Mouse (Mus musculus) limb, embryonic 10.5 days (tissue): ENCODE measurements around the gene Slc17a7. TPM values are rescaled to one million over a fixed set of nuclear protein-coding genes. Genes with fewer than 3 reads are reported as not detected.

Experiments
- DNase-seq: peaks from one replicate; pipeline ENCODE4 v3.0.0-alpha.2; 2017; ENCODE audit warnings: low spot score
- H3K27ac ChIP-seq: fragments of 300-500 bp; sonication (generic); 2 replicates; pipeline ENCODE4 v1.5.1; 2016; ENCODE audit warnings: mild to moderate bottlenecking
- H3K27me3 ChIP-seq: fragments of 300-500 bp; sonication (generic); 2 replicates; pipeline ENCODE4 v1.6.1; 2016; ENCODE audit warnings: low read depth, mild to moderate bottlenecking; ENCODE audit not compliant: poor library complexity, severe bottlenecking
- H3K36me3 ChIP-seq: fragments of 300-500 bp; sonication (generic); 2 replicates; pipeline ENCODE4 v1.6.1; 2016; ENCODE audit warnings: mild to moderate bottlenecking, moderate library complexity
- H3K4me1 ChIP-seq: fragments of 300-500 bp; sonication (generic); 2 replicates; pipeline ENCODE4 v1.6.1; 2016
- H3K4me3 ChIP-seq: fragments of 300-500 bp; sonication (generic); 2 replicates; pipeline ENCODE4 v1.5.1; 2016; ENCODE audit warnings: mild to moderate bottlenecking, moderate library complexity
- H3K9me3 ChIP-seq: fragments of 300-500 bp; sonication (generic); replicated peaks from 2 replicates; pipeline ENCODE4 v1.6.1; 2016; ENCODE audit warnings: mild to moderate bottlenecking
- WGBS: fragments of 180-500 bp; shearing (Covaris S2); methylation state at CpG from one replicate; pipeline ENCODE4 v1.1.7; 2016; 5-methylcytosine and 5-hydroxymethylcytosine counted together
- polyA plus RNA-seq: library from polyadenylated mRNA; unstranded; fragments of >200 nt; fragmentation: Nextera tagmentation; extraction: Ambion mirVana; gene quantifications from 2 replicates; pipeline ENCODE4 v1.2.1, GENCODE M21; 2016

The Slc17a7 gene
- polyA plus RNA-seq, 1 experiment from 2014 or later = 0.06 TPM

GRCm38 (mm10) chr7:45126147-45126843, 37.5 kb upstream of the Slc17a7 start:
- Histone ChIP-seq H3K4me3 (peak overlapping the region; percentile 75), H3K27ac (peak overlapping the region; percentile 97), H3K36me3 (peaks cover 53% of the 10 kb centered on the region), H3K27me3 (no peaks in the 10 kb centered on the region), H3K9me3 (no peaks in the 10 kb centered on the region), H3K4me1 (peaks cover 59% of the 10 kb centered on the region)
- WGBS = 79% methylated on average over 17 of the region's 17 CpGs
- DNase-seq = no peak

- Histone ChIP-seq H3K4me1 (peaks cover 51% of the 10 kb centered on the region), H3K4me3 (peak overlapping the region; percentile 75), H3K27me3 (no peaks in the 10 kb centered on the region), H3K36me3 (peaks cover 45% of the 10 kb centered on the region), H3K27ac (peak overlapping the region; percentile 97), H3K9me3 (no peaks in the 10 kb centered on the region)
- WGBS = 48% methylated on average over 21 of the region's 21 CpGs
- no peak for DNase-seq
Observed at GRCm38 (mm10) chr7:45126844-45127699, 36.7 kb upstream of the Slc17a7 start.

DNA sequence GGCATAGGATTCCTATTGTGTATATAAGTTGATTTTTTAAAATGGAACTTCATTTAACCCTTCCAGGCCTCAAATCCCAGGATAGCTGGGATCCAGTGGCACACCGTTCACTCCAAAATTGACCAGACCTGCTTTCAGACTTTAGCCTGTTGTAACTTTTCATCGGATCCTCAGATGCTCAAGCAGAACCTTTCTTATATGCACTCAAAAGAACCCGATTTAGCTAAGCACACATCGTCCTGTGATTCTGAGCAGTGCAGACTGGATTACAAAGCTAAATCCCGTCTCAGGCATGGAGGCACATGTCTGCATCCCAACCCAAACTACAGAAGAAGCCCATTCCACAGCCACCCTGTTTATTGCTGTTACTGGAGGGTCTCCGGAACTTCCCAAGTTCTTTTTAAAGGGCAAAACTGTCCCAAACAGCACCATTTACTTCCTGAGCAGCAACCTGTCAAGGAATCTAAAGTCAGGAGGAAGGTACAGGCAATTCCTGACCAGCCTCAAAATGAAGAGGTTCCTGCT, 36.0 kb upstream of the Slc17a7 start:
- peaks cover 45% of the 10 kb centered on the region for H3K4me1 ChIP-seq
- H3K4me3 ChIP-seq = peak overlapping the region; percentile 75
- no peaks in the 10 kb centered on the region for H3K9me3 ChIP-seq
- 1% methylated on average over 6 of the region's 6 CpGs for WGBS
- no peaks in the 10 kb centered on the region for H3K27me3 ChIP-seq
- peak overlapping the region; percentile 97 for H3K27ac ChIP-seq
- DNase-seq = no peak
- peaks cover 38% of the 10 kb centered on the region for H3K36me3 ChIP-seq

GRCm38 (mm10) chr7:45128624-45129246, 35.0 kb upstream of the Slc17a7 start, which contains the start of gene Rpl13a:
Gene Rpl13a (minus strand): TSS chr7:45128761.
- Histone ChIP-seq H3K36me3 (peaks cover 32% of the 10 kb centered on the region), H3K9me3 (no peaks in the 10 kb centered on the region), H3K27ac (peak within 1 kb of the TSS; percentile 97), H3K4me1 (peaks cover 39% of the 10 kb centered on the region), H3K27me3 (no peaks in the 10 kb centered on the region), H3K4me3 (peak within 1 kb of the TSS; percentile 75)
- WGBS = under 1% methylated on average over 48 of the region's 48 CpGs
- peak; percentile 95 for DNase-seq

DNA sequence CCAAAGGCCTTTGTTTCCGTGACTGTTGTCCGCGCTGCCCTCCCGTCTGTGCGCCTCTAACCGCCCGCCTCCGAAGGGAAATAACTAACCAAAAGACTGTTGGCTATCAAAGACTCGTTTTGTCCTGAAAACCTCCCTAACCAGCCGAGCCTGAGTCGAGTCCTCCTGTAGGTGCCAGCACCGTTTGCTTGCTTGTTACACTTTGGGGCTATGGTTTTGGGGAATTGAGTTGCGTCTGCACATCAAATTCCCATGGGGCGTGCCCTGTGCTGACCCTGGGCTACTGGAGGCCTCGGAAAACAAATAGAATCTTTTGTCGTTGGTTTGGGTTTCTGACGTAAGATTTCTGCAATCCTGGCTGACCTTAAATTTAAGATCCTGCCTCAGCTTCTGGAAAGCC, 34.4 kb upstream of the Slc17a7 start:
- H3K4me3 ChIP-seq = peak overlapping the region; percentile 75
- DNase-seq = no peak
- no peaks in the 10 kb centered on the region for H3K9me3 ChIP-seq
- H3K36me3 ChIP-seq = peaks cover 32% of the 10 kb centered on the region
- H3K27ac ChIP-seq = peak overlapping the region; percentile 97
- WGBS = under 1% methylated on average over 17 of the region's 17 CpGs
- H3K27me3 ChIP-seq = peaks cover 5% of the 10 kb centered on the region
- H3K4me1 ChIP-seq = peaks cover 39% of the 10 kb centered on the region

GRCm38 (mm10) chr7:45129776-45130512, 33.8 kb upstream of the Slc17a7 start:
- Histone ChIP-seq H3K9me3 (no peaks in the 10 kb centered on the region), H3K4me3 (peak overlapping the region; percentile 75), H3K4me1 (peaks cover 34% of the 10 kb centered on the region), H3K27ac (peak overlapping the region; percentile 97), H3K27me3 (peaks cover 12% of the 10 kb centered on the region), H3K36me3 (peaks cover 30% of the 10 kb centered on the region)
- DNase-seq = no peak
- WGBS = 54% methylated on average over 15 of the region's 15 CpGs

- no peak for DNase-seq
- no peak overlapping the region for H3K4me3 ChIP-seq
- H3K36me3 ChIP-seq = peaks cover 11% of the 10 kb centered on the region
- peaks cover 28% of the 10 kb centered on the region for H3K4me1 ChIP-seq
- no peak overlapping the region for H3K27ac ChIP-seq
- H3K9me3 ChIP-seq = no peaks in the 10 kb centered on the region
- WGBS = 88% methylated on average over 11 of the region's 11 CpGs
- H3K27me3 ChIP-seq = peaks cover 25% of the 10 kb centered on the region
Observed at GRCm38 (mm10) chr7:45131850-45132249, 31.9 kb upstream of the Slc17a7 start.

DNA sequence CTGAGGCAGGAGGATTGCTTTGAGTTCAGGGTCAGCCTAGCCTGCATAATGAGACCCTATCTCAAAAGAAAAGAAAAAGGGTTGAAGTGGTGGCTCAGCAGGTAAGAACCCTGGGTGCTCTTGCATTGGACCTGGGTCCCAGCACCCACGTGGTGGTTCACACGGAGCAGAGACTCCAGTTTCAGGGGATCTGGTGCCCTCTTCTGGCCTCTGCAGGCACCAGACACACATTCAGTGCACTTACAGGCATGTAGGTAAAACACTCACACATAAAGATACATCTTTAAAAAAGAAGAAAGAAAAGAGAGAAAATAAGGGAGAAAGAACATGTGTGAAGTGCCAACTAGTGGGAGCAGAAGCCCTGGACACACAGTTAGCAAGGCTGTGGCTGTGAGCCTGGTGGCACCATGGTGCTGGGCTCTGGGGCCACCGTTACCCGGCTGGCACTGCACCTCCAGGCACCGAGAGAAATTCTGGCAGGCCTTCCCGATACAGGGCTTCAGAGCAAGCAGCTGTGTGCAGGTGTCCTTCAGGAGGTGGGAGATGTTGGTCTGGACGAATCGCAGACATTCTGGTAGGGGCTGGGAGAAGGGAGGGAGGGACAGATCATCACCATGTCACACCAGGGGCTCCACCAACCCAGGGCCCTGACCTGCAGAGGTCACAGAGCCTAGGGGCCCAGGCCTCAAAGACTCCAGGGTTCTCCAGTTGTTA, 30.1 kb upstream of the Slc17a7 start:
- DNase-seq = no peak
- Histone ChIP-seq H3K4me3 (no peak overlapping the region), H3K9me3 (no peaks in the 10 kb centered on the region), H3K36me3 (no peaks in the 10 kb centered on the region), H3K27ac (no peak overlapping the region), H3K4me1 (peaks cover 22% of the 10 kb centered on the region), H3K27me3 (peaks cover 36% of the 10 kb centered on the region)
- 76% methylated on average over 8 of the region's 8 CpGs for WGBS

DNA sequence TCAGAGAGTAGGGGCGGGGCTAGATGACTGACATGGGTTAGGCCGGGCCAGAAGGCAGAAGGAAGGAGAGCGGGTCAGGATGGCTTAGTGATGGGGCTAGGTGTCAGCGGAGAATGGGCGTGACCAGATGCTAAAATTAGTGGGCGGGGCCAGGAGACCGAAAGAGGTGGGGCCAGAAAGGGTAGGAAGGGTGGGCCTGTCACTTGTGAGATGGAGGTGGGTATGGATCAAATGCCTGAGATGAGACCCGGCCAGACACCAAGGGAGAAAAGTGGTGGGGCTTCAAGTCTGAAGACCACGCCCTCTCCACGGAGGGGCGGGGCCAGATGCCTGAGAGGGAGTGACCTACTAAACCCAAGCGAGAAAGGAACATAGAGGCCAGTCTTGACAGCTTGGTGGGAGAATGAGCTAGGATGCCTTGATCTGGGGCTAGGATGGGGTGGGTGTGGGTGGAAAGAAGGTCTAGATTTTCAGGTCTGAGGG, 29.2 kb upstream of the Slc17a7 start:
- no peak for DNase-seq
- Histone ChIP-seq H3K36me3 (0 out of 2 replicates have a peak, but pooled peaks cover under 1% of the 10 kb centered on the region), H3K4me3 (peak overlapping the region; percentile 2; the same call in 1 of the 2 replicates), H3K27ac (no peak overlapping the region), H3K9me3 (no peaks in the 10 kb centered on the region), H3K4me1 (peaks cover 18% of the 10 kb centered on the region), H3K27me3 (peaks cover 36% of the 10 kb centered on the region)
- 5% methylated on average over 12 of the region's 12 CpGs for WGBS

- Histone ChIP-seq H3K4me3 (peak overlapping the region; percentile 57), H3K27me3 (peaks cover 36% of the 10 kb centered on the region), H3K27ac (0 out of 2 replicates have a peak overlapping the region, but pooled peaks have one; percentile 11), H3K36me3 (0 out of 2 replicates have a peak, but pooled peaks cover 4% of the 10 kb centered on the region), H3K9me3 (no peaks in the 10 kb centered on the region), H3K4me1 (peaks cover 13% of the 10 kb centered on the region)
- 72% methylated on average over 3 of the region's 3 CpGs for WGBS
- no peak for DNase-seq
Observed at GRCm38 (mm10) chr7:45135370-45135769, 28.4 kb upstream of the Slc17a7 start.

DNA sequence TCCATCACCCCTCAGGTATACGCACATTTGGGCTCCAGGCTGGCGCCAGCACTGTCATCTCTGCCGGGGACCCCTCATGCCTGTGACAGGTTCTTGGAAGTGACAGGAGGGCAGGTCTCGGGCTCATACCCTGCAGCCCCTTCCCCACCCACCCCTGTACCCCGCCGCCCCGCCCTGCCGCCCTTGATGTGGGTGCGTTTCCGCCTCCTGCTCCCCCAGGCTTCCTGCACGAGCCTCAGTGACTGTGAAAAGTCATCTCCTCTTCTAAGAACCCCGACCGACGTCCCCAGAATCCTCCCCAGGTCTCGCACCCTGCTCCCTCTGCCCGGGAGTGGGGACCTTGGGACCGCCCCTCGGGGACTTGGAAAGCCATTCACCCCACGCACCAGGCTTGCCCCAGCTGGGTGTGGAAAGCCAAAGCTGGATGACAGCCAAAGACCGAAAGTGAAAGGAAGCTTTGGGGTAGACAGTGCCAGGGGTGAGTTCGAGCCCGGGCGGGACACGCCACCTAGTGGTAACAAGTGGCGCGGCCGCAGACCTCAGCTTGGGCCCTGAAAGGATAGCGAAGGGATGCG, 27.7 kb upstream of the Slc17a7 start, which contains the start of the genes Gm45713 and Flt3l:
Gm45713 (minus strand) TSS at position 239 of the 575 bp plus-strand sequence.
Flt3l (minus strand) TSS at position 440 of the 575 bp plus-strand sequence.
- Histone ChIP-seq H3K4me3 (peak within 1 kb of the TSS; percentile 57), H3K9me3 (no peaks in the 10 kb centered on the region), H3K36me3 (0 out of 2 replicates have a peak, but pooled peaks cover 4% of the 10 kb centered on the region), H3K4me1 (peaks cover 13% of the 10 kb centered on the region), H3K27me3 (peaks cover 36% of the 10 kb centered on the region), H3K27ac (peak within 1 kb of the TSS; percentile 56)
- DNase-seq = peak; percentile 88
- WGBS = 2% methylated on average over 29 of the region's 29 CpGs
